Mouse (Mus musculus) layer of hippocampus, adult 2 months (tissue): ENCODE measurements around the gene Il18rap. TPM values are rescaled to one million over a fixed set of nuclear protein-coding genes. Genes with fewer than 3 reads are reported as not detected.

ENCODE experiments used
- DNase-seq, 2 experiments: peaks; one replicate each; pipeline ENCODE4 v3.0.0; 2022; ENCODE audit warnings: low spot score in 2 of 2
- H3K27ac ChIP-seq: fragments of 200-600 bp; 2 replicates; pipeline ENCODE4 v1.8.1; 2022
- H3K4me3 ChIP-seq: fragments of 200-600 bp; 2 replicates; pipeline ENCODE4 v1.8.1; 2022; ENCODE audit warnings: mild to moderate bottlenecking
- CTCF ChIP-seq: fragments of 200-600 bp; conservative IDR thresholded peaks from 2 replicates; pipeline ENCODE4 v1.8.1; 2022; ENCODE audit warnings: antibody characterized with exemption, mild to moderate bottlenecking, moderate library complexity
- long read RNA-seq, 2 experiments: library from polyadenylated mRNA; stranded (forward); transcript quantifications; one replicate each; pipeline ENCODE4 v2.0.0; 2021; ENCODE audit warnings: borderline mapping rate in 2 of 2
- total RNA-seq, 2 experiments: library from RNA; stranded (reverse); gene quantifications; 2 replicates each; pipeline ENCODE4 v1.2.3; 2021

The Il18rap gene
- under 1 TPM; 0.07 to 0.20 TPM for total RNA-seq
- long read RNA-seq, experiment 1: 0 reads
- long read RNA-seq, experiment 2: 0 reads

GRCm38 (mm10) chr1:40514851-40515585, at the start of gene Il18rap:
TSS of gene Il18rap (plus strand) at chr1:40515362.
- TF ChIP-seq CTCF: no peak
- Histone ChIP-seq H3K27ac (no peak within 1 kb of the TSS), H3K4me3 (no peak within 1 kb of the TSS)
- no peak for DNase-seq

- H3K4me3 ChIP-seq: no peak within 1 kb of the TSS
- DNase-seq: no peak
- TF ChIP-seq CTCF: peak; percentile 36
- H3K27ac ChIP-seq: no peak within 1 kb of the TSS
Observed at GRCm38 (mm10) chr1:40465477-40466430, 49.4 kb upstream of the Il18rap start, which contains the start of gene Il18r1. TSS of gene Il18r1 (plus strand) at chr1:40465552.

GRCm38 (mm10) chr1:40467306-40467705, 47.9 kb upstream of the Il18rap start:
- Histone ChIP-seq H3K4me3 (no peak overlapping the region), H3K27ac (no peak overlapping the region)
- TF ChIP-seq CTCF: no peak
- no peak for DNase-seq

GRCm38 (mm10) chr1:40468805-40469204, 46.4 kb upstream of the Il18rap start:
- DNase-seq: no peak
- TF ChIP-seq CTCF: no peak
- no peak overlapping the region for H3K27ac ChIP-seq
- H3K4me3 ChIP-seq: no peak overlapping the region

- Histone ChIP-seq H3K4me3 (no peak overlapping the region), H3K27ac (no peak overlapping the region)
- no peak for DNase-seq
- TF ChIP-seq CTCF: no peak
Observed at GRCm38 (mm10) chr1:40469900-40470299, 45.3 kb upstream of the Il18rap start.

GRCm38 (mm10) chr1:40472401-40472800, 42.8 kb upstream of the Il18rap start:
- no peak for TF ChIP-seq CTCF
- no peak overlapping the region for H3K4me3 ChIP-seq
- H3K27ac ChIP-seq: no peak overlapping the region
- DNase-seq: no peak

GRCm38 (mm10) chr1:40473640-40474039, 41.5 kb upstream of the Il18rap start:
- no peak for TF ChIP-seq CTCF
- no peak for DNase-seq
- no peak overlapping the region for H3K27ac ChIP-seq
- H3K4me3 ChIP-seq: no peak overlapping the region

GRCm38 (mm10) chr1:40474336-40474735, 40.8 kb upstream of the Il18rap start:
- no peak for DNase-seq
- H3K27ac ChIP-seq: no peak overlapping the region
- no peak overlapping the region for H3K4me3 ChIP-seq
- TF ChIP-seq CTCF: no peak

GRCm38 (mm10) chr1:40475697-40476096, 39.5 kb upstream of the Il18rap start:
- Histone ChIP-seq H3K27ac (no peak overlapping the region), H3K4me3 (no peak overlapping the region)
- no peak for DNase-seq
- no peak for TF ChIP-seq CTCF

GRCm38 (mm10) chr1:40476756-40477155, 38.4 kb upstream of the Il18rap start:
- no peak for DNase-seq
- H3K4me3 ChIP-seq: no peak overlapping the region
- H3K27ac ChIP-seq: no peak overlapping the region
- no peak for TF ChIP-seq CTCF

- Histone ChIP-seq H3K27ac (no peak overlapping the region), H3K4me3 (no peak overlapping the region)
- no peak for TF ChIP-seq CTCF
- DNase-seq: no peak
Observed at GRCm38 (mm10) chr1:40479505-40479923, 35.6 kb upstream of the Il18rap start.

- Histone ChIP-seq H3K27ac (no peak overlapping the region), H3K4me3 (no peak overlapping the region)
- DNase-seq: no peak
- no peak for TF ChIP-seq CTCF
Observed at GRCm38 (mm10) chr1:40494594-40494993, 20.6 kb upstream of the Il18rap start.

- H3K4me3 ChIP-seq: no peak overlapping the region
- TF ChIP-seq CTCF: no peak
- no peak overlapping the region for H3K27ac ChIP-seq
- no peak for DNase-seq
Observed at GRCm38 (mm10) chr1:40499708-40500107, 15.5 kb upstream of the Il18rap start.
